Mouse (Mus musculus): ENCODE measurements around the gene Gnb1l. TPM values are rescaled to one million over a fixed set of nuclear protein-coding genes. Genes with fewer than 3 reads are reported as not detected.

Gene Gnb1l
- total and polyA plus RNA-seq, 2 experiments from 2014 or later, result 2.2 to 8.5 TPM

- no peak within 1 kb of the TSS for H3K27ac ChIP-seq (ENCODE audit: low read depth)
- peak within 1 kb of the TSS; percentile 58 for H3K4me2 ChIP-seq (ENCODE audit: low read depth, low read length)
- H3K36me3 ChIP-seq (replicated peaks; ENCODE audit: control insufficient read depth, insufficient read depth, low read length), result no peaks in the 10 kb centered on the region
- H3K4me3 ChIP-seq (ENCODE audit: low read depth, low read length), result peak within 1 kb of the TSS; percentile 43
- ATAC-seq (ENCODE audit: insufficient read depth, low read depth), result no peak
- peaks cover 10% of the 10 kb centered on the region for H3K4me1 ChIP-seq (ENCODE audit: control insufficient read depth, insufficient read depth)
- DNase-seq (ENCODE audit: low spot score), result no peak
- peaks cover 84% of the 10 kb centered on the region for H3K27me3 ChIP-seq (ENCODE audit: control insufficient read depth, insufficient read depth, low read length)
- TF ChIP-seq EP300 (IDR thresholded peaks at IDR 0.05; ENCODE audit: low read depth) (no peak), CTCF (IDR thresholded peaks at IDR 0.05; ENCODE audit: low read depth) (peak; percentile 44)
- WGBS, result 9% methylated on average over 46 of the region's 48 CpGs
- no peak within 1 kb of the TSS for H3K9ac ChIP-seq (replicated peaks; ENCODE audit: low read depth, low read length)
- no peaks in the 10 kb centered on the region for H3K9me3 ChIP-seq (replicated peaks; ENCODE audit: control insufficient read depth, low read length)
Measured at GRCm38 (mm10) chr16:18589804-18590790, 91.6 kb downstream of the Gnb1l start, which contains the start of gene Tbx1. Gene Tbx1, minus strand, starts transcription at chr16:18590671.

- no peaks in the 10 kb centered on the region for H3K9me3 ChIP-seq (replicated peaks; ENCODE audit: control insufficient read depth, low read length)
- DNase-seq (ENCODE audit: low spot score), result no peak
- no peaks in the 10 kb centered on the region for H3K36me3 ChIP-seq (replicated peaks; ENCODE audit: control insufficient read depth, insufficient read depth, low read length)
- no peak overlapping the region for H3K9ac ChIP-seq (replicated peaks; ENCODE audit: low read depth, low read length)
- H3K4me1 ChIP-seq (ENCODE audit: control insufficient read depth, insufficient read depth), result peaks cover 7% of the 10 kb centered on the region
- H3K27ac ChIP-seq (ENCODE audit: low read depth), result no peak overlapping the region
- H3K4me2 ChIP-seq (ENCODE audit: low read depth, low read length), result peak overlapping the region; percentile 58
- peak; percentile 21; the same call in 1 of the 2 replicates for ATAC-seq (ENCODE audit: insufficient read depth, low read depth)
- TF ChIP-seq CTCF (IDR thresholded peaks at IDR 0.05; ENCODE audit: low read depth) (peak; percentile 30), EP300 (IDR thresholded peaks at IDR 0.05; ENCODE audit: low read depth) (no peak)
- H3K4me3 ChIP-seq (ENCODE audit: low read depth, low read length), result peak overlapping the region; percentile 43
- WGBS, result 3% methylated on average over 59 of the region's 59 CpGs
- peaks cover 76% of the 10 kb centered on the region for H3K27me3 ChIP-seq (ENCODE audit: control insufficient read depth, insufficient read depth, low read length)
Measured at GRCm38 (mm10) chr16:18591047-18592018, 92.8 kb downstream of the Gnb1l start.

- ATAC-seq (ENCODE audit: insufficient read depth, low read depth), result no peak
- peaks cover 51% of the 10 kb centered on the region for H3K27me3 ChIP-seq (ENCODE audit: control insufficient read depth, insufficient read depth, low read length)
Measured at GRCm38 (mm10) chr16:18593930-18594329, 95.4 kb downstream of the Gnb1l start.

GRCm38 (mm10) chr16:18596255-18596654, 97.7 kb downstream of the Gnb1l start:
- ATAC-seq (ENCODE audit: insufficient read depth, low read depth) (no peak), DNase-seq (ENCODE audit: low spot score) (no peak)
- Histone ChIP-seq H3K9me3 (replicated peaks; ENCODE audit: control insufficient read depth, low read length) (no peaks in the 10 kb centered on the region), H3K4me1 (ENCODE audit: control insufficient read depth, insufficient read depth) (no peaks in the 10 kb centered on the region), H3K4me3 (ENCODE audit: low read depth, low read length) (no peak overlapping the region), H3K27ac (ENCODE audit: low read depth) (no peak overlapping the region), H3K36me3 (replicated peaks; ENCODE audit: control insufficient read depth, insufficient read depth, low read length) (no peaks in the 10 kb centered on the region), H3K27me3 (ENCODE audit: control insufficient read depth, insufficient read depth, low read length) (peaks cover 28% of the 10 kb centered on the region), H3K9ac (replicated peaks; ENCODE audit: low read depth, low read length) (no peak overlapping the region), H3K4me2 (ENCODE audit: low read depth, low read length) (no peak overlapping the region)
- 63% methylated on average over 5 of the region's 5 CpGs for WGBS
- TF ChIP-seq EP300 (IDR thresholded peaks at IDR 0.05; ENCODE audit: low read depth) (no peak), CTCF (IDR thresholded peaks at IDR 0.05; ENCODE audit: low read depth) (no peak)

More at GRCm38 (mm10) chr16:18593930-18594329, 95.4 kb downstream of the Gnb1l start:
- Histone ChIP-seq H3K4me3 (ENCODE audit: low read depth, low read length) (no peak overlapping the region), H3K9ac (replicated peaks; ENCODE audit: low read depth, low read length) (no peak overlapping the region), H3K9me3 (replicated peaks; ENCODE audit: control insufficient read depth, low read length) (no peaks in the 10 kb centered on the region), H3K4me1 (ENCODE audit: control insufficient read depth, insufficient read depth) (0 out of 2 replicates have a peak, but pooled peaks cover 6% of the 10 kb centered on the region), H3K36me3 (replicated peaks; ENCODE audit: control insufficient read depth, insufficient read depth, low read length) (no peaks in the 10 kb centered on the region), H3K4me2 (ENCODE audit: low read depth, low read length) (no peak overlapping the region), H3K27ac (ENCODE audit: low read depth) (no peak overlapping the region)
- WGBS, result 66% methylated on average over 2 of the region's 2 CpGs
- TF ChIP-seq CTCF (IDR thresholded peaks at IDR 0.05; ENCODE audit: low read depth) (no peak), EP300 (IDR thresholded peaks at IDR 0.05; ENCODE audit: low read depth) (no peak)
- no peak for DNase-seq (ENCODE audit: low spot score)

- no peaks in the 10 kb centered on the region for H3K36me3 ChIP-seq (replicated peaks; ENCODE audit: control insufficient read depth, insufficient read depth, low read length)
- 67% methylated on average over 3 of the region's 3 CpGs for WGBS
- no peak for ATAC-seq (ENCODE audit: insufficient read depth, low read depth)
- DNase-seq (ENCODE audit: low spot score), result no peak
- no peak overlapping the region for H3K9ac ChIP-seq (replicated peaks; ENCODE audit: low read depth, low read length)
- TF ChIP-seq CTCF (IDR thresholded peaks at IDR 0.05; ENCODE audit: low read depth), result no peak
- no peak for TF ChIP-seq EP300 (IDR thresholded peaks at IDR 0.05; ENCODE audit: low read depth)
- H3K4me3 ChIP-seq (ENCODE audit: low read depth, low read length), result no peak overlapping the region
- no peaks in the 10 kb centered on the region for H3K9me3 ChIP-seq (replicated peaks; ENCODE audit: control insufficient read depth, low read length)
- no peak overlapping the region for H3K27ac ChIP-seq (ENCODE audit: low read depth)
- H3K4me1 ChIP-seq (ENCODE audit: control insufficient read depth, insufficient read depth), result no peaks in the 10 kb centered on the region
- H3K27me3 ChIP-seq (ENCODE audit: control insufficient read depth, insufficient read depth, low read length), result peaks cover 14% of the 10 kb centered on the region; the same call in 1 of the 2 replicates
- H3K4me2 ChIP-seq (ENCODE audit: low read depth, low read length), result no peak overlapping the region
Measured at GRCm38 (mm10) chr16:18598006-18598405, 99.5 kb downstream of the Gnb1l start.

All from heart, postnatal 0 days (tissue).